Mouse (Mus musculus) erythroblast, embryonic 14.5 days (primary cell): ENCODE data around the gene Myh11.

Source experiments
- GATA1 ChIP-seq: IDR thresholded peaks from 2 replicates; pipeline ENCODE4 v1.6.1; 2012; ENCODE audit warnings: low read length, inconsistent platforms, mixed read lengths
- TAL1 ChIP-seq: IDR thresholded peaks from 3 replicates; pipeline ENCODE4 v1.6.1; 2012; ENCODE audit warnings: low read length, inconsistent platforms, mixed read lengths

DNA sequence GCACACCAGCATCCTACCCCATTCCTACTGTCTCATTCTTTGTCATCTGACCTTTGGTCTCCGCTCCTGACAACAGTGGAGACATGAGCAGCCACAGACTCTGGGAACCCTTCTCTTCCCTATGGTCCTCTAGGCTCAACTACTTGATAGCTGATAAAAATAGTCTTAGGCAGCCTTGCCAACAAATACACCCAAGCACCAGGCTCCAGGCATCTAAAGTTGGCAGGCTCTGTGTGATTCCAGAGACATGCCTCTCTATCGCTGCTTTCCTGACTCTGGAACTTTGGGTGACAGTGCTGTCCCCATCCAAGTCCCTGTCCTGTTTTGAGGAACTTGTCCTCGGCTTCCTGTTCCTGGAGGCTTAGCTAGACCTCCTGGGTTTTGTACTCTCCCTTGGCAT lies 37.6 kb downstream of the Myh11 start:
- TF ChIP-seq GATA1 = no peak
- no peak for TF ChIP-seq TAL1
